Mouse (Mus musculus): Measurements from ENCODE around the gene Nid2.

Gene Nid2

DNA sequence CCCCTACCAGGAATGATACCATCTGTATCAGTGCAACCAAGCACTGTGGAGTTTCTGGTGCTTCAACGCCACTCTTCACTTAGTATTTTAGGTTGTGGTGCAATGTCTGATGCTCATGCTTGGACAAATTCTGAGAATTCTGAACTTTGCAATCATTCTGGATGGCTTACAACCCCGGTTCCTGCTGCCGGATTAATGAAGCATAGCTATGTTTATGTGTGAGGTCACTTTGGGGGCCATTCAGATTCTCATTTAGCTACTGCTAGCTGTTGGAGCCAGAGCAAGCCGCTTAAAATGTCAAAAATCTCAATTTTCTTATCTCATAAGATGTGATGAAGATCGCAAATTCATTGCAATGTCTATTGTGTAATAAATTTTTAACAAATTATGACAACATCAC is 6.2 kb upstream of the Nid2 start:
- no peak for DNase-seq (ENCODE audit: low spot score in 2 of 2)

GRCm38 (mm10) chr14:19746232-19746631 is 4.8 kb upstream of the Nid2 start:
- no peak for DNase-seq (ENCODE audit: low spot score in 2 of 2)

GRCm38 (mm10) chr14:19746731-19747130 is 4.3 kb upstream of the Nid2 start:
- DNase-seq (ENCODE audit: low spot score in 2 of 2) = no peak

- no peak for DNase-seq (ENCODE audit: low spot score in 2 of 2)
These were observed 1.3 kb upstream of the Nid2 start for GRCm38 (mm10) chr14:19749743-19750142.

GRCm38 (mm10) chr14:19750411-19751024 is 547 bp upstream of the Nid2 start:
- no peak for DNase-seq (ENCODE audit: low spot score in 2 of 2)

- DNase-seq (ENCODE audit: low spot score in 2 of 2) = no peak
These were observed 1.2 kb downstream of the Nid2 start for GRCm38 (mm10) chr14:19752276-19752675.

DNA sequence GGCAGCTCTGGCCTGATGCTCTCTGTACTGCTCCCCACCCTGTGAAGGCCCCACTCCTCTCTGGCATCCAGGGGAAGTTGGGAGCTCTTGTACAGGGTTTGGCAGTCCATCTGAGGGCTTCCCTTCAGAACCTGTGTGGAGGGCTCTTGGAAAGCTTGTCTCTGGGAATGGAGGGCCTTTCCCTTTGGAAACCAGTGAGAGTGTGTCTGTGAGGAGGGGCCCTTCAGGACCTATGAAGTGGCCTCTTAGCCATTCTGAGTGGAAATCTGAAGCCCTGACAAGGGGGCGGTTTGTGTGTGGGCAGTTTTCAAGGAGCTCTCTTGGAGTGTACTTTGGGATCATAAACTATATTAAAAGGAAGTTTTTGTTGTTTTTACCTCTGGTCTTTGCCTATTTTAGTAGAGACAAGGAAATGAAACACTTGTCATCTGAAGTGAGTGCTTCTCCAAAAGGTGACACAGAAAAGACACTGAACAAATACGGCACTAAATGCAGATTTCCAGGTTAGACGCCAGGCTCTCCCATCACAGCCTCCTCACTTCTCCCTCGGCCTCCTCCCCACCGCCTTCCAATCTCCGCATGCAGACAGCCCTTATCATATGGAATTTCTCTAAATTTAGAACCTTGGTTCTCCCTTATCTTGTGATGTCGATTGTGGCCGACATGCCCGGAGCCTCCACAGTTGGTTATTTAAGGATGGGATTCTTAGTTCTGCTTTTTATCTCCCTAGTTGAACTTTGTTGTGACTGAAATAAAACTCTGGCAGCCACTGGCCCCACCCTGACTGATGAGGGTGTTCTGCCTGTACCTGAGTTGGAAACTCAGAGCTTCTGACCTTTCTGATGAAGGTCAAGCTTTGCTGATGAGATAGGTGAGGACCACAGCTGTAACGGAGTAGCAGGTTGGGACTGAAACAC is 8.5 kb downstream of the Nid2 start:
- DNase-seq (ENCODE audit: low spot score in 2 of 2) = no peak

GRCm38 (mm10) chr14:19760721-19761120 is 9.7 kb downstream of the Nid2 start:
- no peak for DNase-seq (ENCODE audit: low spot score in 2 of 2)

- no peak for DNase-seq (ENCODE audit: low spot score in 2 of 2)
These were observed 10.9 kb downstream of the Nid2 start for GRCm38 (mm10) chr14:19762014-19762413.

- DNase-seq (ENCODE audit: low spot score in 2 of 2) = no peak
These were observed 12.5 kb downstream of the Nid2 start for GRCm38 (mm10) chr14:19763527-19763926.

DNA sequence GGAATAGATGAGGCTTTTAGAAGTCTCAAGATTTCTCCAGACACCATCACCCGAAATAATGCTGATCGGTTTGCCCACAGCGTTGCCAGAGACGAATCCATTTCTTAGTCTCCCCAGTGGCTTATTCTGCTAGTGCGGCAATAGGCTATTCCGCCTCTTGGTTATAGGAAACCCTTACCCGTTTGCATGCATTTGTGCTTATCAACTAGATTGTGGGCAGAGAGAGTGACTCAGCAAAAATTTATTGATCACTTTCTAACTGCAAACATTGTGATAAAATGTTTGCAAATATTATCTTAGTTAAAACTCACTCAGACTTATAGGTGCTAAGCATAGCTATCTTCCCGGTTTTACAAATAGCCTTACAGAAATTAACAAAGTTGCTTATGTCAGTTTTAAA is 13.3 kb downstream of the Nid2 start:
- no peak for DNase-seq (ENCODE audit: low spot score in 2 of 2)

- DNase-seq (ENCODE audit: low spot score in 2 of 2) = no peak
These were observed 14.7 kb downstream of the Nid2 start for GRCm38 (mm10) chr14:19765539-19766379.

DNA sequence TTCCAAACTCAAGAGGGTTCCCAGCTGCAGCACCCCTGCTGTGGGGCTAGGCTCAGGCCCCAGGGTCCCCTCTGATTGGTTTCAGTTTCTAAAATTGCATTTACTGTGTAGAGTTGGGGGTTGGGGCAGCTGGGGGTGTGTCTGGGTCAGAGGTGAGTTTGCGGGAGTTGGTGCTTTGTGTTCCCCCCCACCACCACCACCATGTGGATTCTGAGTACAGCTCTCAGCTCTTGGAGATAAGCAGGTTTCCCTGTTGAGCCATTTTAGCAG is 15.2 kb downstream of the Nid2 start:
- no peak for DNase-seq (ENCODE audit: low spot score in 2 of 2)

GRCm38 (mm10) chr14:19768648-19769047 is 17.6 kb downstream of the Nid2 start:
- no peak for DNase-seq (ENCODE audit: low spot score in 2 of 2)

DNA sequence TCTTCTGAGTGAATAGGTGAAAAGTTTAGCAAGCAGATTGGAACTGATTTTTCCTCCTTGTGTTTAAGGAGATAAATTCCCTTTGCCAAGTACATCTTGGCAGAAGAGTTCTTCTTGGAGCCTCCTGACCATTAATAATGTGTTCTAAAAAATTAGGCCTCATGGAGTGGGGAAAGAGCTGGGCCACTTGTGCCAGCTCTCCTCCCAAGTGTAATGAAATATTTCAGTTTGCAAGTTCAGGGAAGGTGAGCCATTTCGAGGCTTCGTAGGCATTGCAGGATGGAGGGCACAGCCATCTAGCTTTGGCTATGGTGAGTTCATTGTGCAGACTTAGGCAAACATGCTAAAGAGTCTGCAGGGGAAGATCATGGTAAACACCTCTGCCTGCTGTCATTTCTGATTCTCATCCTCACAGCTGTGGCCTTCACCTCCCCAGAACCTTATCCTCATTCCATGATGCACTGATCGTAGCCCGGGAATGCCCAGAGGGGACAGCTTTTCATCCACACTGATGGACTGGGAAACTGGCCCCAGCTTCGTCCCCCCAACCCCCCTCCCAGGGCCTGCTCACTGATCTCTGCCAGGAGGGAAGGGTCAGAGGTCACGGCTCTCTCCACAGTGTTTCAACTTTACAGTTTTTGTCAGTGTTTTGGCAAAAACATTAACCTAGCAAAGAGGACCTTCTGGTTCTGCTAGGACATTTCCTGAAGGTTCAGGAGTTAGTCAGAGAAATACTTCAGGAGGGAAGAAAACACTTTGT is 18.6 kb downstream of the Nid2 start:
- DNase-seq (ENCODE audit: low spot score in 2 of 2) = no peak

- no peak for DNase-seq (ENCODE audit: low spot score in 2 of 2)
These were observed 20.1 kb downstream of the Nid2 start for GRCm38 (mm10) chr14:19771173-19771572.

DNA sequence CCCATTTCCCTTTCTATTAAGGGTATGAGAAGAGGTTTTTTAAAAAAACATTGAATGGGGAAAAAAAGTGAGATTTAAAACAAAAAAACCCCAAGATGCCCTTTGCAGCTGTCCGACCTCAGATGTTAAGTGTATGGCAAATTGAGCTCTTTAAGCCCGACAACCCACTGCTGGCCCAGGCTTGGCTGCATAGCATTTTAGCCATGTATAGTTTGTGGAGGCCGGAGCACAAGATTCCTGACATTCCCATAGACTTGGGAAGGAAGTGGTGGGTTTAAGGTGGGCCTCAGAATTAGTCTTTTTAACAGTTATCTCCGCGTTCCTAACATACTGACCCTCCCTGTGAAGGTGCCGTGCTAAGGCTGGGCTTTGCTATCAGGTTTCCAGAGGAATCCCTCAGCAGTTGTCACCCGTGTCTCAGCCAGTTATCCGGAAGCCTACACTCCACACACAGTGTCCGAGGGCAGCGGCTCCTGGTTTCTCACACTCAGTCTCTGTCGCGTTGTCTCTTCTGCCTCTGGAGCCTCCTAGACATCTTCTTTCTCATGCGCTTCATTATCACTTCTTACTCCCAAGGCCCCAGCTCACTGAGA is 23.1 kb downstream of the Nid2 start:
- no peak for DNase-seq (ENCODE audit: low spot score in 2 of 2)

DNA sequence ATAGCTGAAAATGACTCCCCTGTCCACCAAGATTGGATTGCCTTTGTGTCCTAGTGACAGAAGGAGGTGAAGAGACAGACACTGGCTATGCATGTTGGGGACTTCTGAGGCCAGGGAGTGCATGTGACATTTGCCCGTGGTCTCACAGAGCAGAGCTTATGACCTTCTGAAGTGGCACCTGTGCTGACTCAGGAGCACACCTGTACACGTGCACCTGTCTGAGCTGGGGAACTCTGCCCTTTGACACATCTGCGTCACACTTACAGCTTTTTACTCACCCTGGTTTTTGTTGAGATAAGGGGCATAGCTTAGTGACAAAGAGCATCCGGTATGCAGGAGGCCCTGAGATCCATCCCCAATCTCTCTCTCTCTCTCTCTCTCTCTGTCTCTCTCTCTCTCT is 24.4 kb downstream of the Nid2 start:
- no peak for DNase-seq (ENCODE audit: low spot score in 2 of 2)

DNA sequence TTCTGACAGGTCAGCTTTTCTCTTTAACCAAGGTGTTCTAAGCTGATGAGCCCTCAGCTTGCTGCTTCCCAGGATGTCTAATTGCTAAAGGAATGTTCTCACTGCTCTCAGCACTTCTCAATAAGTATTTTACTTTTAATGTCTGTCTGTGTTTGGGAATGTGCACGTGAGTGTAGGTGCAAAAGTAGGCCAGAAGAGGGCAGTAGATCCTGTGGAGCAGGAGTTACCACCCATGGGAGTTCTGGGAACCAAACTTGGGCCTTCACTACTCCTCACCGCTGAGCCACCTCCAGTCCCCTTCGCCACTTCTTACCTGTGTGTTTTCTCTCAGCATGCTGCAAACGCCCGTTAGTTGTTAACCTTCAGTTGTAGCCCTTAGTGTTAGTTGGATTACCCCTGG is 25.1 kb downstream of the Nid2 start:
- DNase-seq (ENCODE audit: low spot score in 2 of 2) = no peak

GRCm38 (mm10) chr14:19776890-19777289 is 25.8 kb downstream of the Nid2 start:
- DNase-seq (ENCODE audit: low spot score in 2 of 2) = peak in 1 of 2 experiments; percentile 69

- no peak for DNase-seq (ENCODE audit: low spot score in 2 of 2)
These were observed 26.3 kb downstream of the Nid2 start for GRCm38 (mm10) chr14:19777365-19777764.

Measured in spleen, postnatal 4 days (tissue).